Mouse (Mus musculus): ENCODE measurements around the gene Dram2.
"Not testable (repeated sequence)": the region's sequence is repeated elsewhere in the genome, so short reads cannot be mapped to it uniquely, and the experiment has no call there.

The Dram2 gene

DNA sequence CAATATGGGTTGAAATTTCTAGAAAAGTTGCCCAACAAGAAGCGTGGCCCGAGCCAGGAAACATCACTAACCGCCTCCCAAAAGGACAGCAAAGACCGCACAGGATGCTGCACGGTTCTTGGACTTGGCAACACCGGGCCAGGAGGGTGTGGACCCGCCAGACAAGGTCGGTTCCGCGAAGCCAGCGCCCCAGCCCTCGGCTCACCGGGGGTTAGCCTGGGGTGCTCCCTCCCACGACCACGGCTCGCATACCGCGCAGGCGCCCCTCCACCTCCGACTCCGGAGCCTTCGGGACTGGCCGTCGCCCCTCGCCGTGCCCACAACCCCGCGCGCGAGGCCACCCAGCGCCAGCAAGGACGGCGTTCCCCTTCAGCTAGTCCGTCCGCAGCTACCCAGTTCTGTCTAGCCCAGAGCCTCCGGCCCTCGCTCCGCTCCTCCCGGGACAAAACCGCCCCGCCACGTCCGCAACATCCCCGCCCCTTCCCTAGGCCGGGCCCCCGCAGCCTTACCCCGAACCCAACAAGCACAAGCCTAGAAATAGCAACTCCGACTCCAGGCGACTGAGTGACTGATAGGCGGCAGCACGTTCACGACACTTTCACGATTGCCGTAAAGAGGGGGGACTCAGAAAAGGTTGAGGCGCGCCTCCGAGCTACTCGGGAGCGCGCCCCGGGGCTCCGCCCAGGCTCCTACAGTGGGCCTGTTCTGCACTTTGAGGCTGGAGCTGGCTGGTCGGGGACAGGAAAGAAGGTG is at the start of gene Dram2, which contains the start of gene Cept1:
TSS of gene Dram2 (plus strand) at position 628 of the 753 bp plus-strand sequence.
TSS of gene Cept1 (minus strand) at position 632 of the 753 bp plus-strand sequence.
- DNase-seq = peak; percentile 87

DNA sequence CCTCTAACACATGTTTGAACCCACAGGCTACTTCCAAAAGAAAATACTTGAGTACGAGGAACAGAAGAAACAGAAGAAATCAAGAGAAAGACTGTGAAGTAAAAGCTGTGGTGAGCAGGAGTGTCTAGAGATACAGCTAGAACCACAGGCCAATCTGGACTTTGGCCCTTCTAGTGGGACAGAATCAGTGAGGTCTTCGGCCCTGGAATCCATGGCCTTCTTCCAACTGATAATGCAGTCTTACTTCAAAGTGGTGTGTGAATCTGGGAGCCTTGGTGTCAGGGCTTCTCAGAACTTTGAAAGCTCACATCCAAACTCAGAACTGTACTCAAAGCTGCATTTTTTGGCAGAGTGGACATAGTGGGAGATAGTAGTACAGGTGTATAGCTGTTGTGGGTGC is 47.1 kb upstream of the Dram2 start:
- DNase-seq = no peak

DNA sequence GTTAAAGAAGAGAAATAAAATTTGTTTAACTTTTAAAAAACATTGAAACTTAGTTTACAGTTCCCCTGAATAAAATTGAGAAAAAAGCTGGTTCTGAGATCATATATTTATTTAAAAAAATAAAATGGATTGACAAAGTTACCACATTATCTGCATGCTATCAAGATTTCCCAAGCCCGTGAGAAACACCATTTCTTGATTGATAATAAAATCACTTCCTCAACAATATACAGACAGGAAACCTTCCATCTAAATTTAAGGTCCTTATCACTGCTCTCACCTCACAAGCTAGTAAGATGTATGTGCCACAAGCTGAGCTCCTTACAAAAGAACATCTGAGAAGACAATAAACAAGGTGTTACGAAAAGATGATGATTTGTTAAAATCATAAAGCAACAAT is 44.7 kb upstream of the Dram2 start:
- DNase-seq = no peak

DNA sequence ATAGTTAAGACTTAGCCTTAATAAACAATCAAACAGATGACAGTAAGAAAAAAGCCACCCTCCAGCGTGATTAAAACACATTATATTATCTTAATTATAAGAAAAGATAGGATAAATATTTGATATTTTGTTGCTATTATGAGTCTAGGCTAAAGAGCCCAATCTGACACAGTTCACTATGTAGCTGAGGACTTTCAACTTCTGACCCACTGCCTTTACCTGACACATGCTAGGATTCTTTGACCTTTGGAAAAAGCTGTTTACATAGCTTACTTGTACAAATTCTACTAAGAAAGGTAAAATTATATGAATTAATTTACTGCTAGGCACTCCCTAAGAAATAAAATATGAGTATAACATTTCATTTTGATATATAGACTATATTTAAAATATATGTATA is 36.9 kb upstream of the Dram2 start:
- DNase-seq = no peak

DNA sequence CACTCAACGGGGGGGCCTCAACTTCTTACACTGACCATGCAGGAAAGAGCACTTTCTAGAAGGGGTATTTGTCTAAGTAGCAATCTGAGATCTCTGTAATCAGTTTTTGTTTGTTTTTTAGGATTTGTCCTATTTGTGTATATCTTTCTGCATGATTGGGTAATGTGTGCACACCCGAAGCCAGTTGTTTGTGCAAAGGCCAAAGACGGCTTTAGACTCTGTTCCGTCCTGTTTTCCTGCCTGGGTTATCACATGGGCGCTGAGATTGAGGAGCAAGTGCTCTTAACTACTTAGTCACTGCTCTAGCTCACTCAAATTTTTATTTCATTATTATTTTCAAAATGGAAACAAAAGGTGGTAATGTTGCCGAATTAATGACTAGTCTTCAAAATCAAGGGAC is 32.6 kb upstream of the Dram2 start:
- DNase-seq = no peak

DNA sequence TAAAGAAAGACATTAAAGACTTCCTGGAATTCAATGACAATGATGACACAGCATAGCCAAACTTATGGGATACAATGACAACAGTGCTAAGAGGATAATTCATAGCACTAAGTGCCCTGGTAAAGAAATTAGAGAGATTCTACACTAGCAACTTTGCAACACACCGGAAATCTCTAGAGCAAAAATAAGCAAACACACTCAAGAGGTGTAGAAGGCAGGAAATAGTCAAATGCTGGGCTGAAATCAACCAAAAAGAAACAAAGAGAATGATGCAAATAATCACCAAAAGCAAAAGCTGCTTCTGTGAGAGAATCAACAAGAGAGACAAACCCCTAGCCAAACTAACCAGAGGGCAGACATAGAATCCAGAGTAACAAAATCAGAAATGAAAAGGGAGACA is 24.9 kb upstream of the Dram2 start:
- DNase-seq = no peak

DNA sequence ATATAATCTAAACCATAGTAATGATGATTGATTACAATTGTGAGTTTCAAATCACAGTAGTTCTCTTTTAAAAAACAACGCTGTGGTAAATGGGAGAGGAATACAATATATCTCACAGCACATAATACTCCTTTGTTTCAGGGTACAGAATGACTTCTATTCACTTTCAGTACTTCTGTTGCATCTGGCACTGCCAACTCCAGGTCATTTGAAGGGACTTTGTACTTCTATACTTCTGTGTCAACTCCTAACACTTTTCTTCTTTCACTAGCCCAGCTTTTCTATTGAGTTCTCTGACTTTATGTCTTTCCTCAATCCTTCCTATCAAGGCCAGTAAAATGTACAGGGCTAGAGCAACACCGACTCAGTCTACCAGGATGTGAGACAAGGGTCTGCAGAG is 21.2 kb upstream of the Dram2 start:
- DNase-seq = no peak

DNA sequence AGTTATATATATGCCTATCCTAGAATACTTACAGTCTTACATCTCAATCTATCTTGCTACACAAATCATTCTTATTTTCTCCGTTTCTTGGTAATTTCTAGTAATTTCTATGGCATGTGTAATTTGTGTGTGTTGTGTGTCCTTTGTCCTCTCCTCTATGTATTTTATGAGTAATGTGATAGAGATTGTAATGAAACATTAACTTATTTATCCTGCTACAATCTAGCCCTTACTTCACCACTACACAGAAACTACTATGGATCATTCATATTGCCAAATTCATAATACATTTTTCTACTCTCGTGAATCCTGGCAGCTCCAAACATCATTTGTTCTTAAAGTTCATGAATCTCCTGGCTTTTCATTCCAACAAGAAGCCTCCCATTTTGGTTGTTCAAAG is 19.6 kb upstream of the Dram2 start:
- no peak for DNase-seq

DNA sequence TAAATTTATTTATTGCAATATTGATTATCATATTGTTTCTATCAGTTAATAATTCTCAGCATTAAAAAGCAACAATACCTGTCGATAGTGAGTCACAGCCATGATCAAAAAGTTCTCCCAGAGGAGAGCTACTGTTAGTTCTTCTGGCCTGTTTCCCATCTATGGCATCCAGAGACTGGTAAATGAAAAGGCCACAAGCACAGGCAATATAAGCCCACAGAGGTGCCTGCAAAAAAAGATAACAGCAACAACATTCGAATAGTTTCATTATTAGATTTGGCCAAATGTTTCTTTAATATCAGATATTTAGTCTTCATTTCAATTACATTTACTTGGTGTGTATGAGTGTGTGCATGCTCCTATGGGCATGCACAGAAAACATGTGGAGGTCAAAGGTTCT is 14.3 kb upstream of the Dram2 start:
- DNase-seq = no peak

DNA sequence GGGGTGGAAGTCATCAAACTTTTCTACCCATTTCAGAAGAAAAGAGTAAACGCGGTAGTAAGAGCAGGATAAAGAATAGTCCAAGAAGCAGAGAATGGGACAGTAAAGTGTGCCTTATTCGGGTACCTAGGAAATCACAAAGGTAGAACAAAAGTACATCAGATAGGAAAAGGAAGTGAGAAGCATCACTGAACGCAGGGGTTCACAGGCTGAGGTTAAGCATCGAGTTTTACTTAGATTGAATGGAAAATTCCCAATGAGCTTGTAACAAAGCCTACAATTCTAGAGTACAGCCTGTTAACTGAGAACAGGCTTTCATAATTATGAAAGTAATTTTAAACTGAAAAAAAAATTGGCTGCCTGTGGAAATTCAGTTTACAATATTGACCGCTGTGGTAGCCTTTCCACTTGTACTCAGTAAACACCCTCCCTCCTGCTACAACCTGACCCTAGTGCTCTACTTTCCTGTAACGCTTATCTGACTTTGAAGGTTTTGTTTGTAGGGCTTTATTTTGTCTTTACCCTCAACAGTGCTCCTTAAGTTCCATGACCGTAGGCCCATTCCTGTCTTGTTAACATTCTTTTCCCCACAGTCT is 2.8 kb upstream of the Dram2 start:
- no peak for DNase-seq

DNA sequence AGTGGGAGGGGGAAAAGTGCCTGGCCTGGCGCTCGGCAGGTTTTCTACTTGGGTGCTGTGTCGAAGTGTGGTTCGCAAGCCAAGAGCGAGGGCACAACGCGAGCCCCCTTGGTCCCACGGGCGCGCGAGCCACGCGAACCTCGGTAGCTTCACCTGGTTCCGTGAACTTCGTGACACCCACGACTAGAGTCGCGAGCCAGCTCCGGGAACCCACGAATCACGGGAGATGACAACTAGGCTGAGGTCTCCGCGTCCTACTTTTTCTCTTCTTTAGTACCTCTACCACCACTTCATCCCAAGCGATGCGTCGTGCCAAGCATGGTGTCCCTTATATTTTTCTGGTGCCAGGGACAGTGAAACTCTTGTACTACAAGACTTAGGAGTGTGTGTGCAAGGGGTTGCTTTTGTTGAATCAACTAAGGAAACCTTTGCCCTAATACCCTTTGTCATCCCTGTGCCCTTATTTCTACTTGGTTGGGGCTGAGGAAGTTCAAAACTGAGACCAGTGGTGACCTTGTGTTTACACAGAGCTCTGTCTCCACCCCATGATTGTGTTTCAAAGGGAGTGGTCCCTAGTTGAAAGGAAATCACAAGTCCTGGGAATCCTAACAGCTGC is 434 bp downstream of the Dram2 start:
- no peak for DNase-seq

DNA sequence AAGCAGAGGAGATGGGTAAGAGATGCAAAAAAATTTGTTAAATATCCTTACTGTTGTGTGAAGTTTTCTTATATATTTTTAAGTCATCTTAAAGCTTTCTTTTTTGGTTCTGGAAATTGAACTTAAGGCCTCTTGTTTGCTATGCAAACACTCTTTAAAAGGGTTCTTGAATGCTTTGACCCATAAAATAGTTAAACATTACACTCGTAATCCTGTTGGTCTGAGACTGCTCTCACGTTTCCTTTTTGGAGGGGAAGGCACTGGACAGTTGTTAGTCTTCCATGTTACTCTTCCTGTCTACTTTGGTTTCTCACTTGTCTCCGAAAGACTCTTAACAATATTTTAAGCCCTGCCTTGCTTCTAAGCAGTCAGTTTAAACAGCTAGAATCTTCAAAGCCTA is 1.4 kb downstream of the Dram2 start:
- DNase-seq = no peak

DNA sequence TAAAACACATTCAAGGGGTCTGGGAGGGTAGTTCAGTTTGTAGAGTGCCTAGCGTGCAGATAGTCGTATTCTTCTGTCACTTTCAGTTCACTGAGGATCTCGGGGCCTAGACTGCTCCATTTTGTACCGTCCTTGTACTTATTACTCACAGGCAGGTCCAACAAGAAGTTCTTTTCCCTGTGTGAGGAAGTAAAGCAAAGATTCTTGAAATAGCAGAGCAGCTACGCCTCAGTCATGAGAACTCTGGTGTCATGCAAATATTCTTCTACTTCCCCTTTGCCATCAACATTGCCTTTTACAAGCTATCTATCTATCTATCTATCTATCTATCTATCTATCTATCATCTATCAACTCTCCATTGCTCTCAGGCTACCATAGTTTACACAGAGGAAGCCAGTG is 5.8 kb downstream of the Dram2 start:
- no peak for DNase-seq

DNA sequence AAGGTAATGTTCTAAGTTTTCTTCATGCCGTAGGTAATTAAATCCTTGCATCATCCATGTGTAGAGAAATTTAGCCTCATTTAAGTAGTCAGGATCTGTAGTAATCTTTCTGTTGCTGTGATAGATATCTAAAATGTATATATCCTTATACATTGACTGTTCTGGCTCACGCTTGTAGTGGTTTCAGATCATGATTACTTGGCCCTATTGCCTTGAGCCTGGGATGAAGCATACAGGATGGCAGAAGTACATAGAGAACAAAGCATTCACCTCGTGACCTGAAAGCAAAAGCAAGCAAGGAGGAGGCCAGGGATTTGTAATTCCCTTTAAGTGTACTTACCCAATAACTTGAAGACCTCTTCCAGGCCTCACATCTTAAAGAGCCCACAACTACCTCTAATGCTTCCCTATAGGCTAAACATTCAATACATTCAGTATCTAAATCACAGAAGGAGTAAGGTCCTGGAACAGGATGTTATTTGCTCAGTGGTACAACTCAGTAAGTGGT is 8.2 kb downstream of the Dram2 start:
- DNase-seq = no peak

DNA sequence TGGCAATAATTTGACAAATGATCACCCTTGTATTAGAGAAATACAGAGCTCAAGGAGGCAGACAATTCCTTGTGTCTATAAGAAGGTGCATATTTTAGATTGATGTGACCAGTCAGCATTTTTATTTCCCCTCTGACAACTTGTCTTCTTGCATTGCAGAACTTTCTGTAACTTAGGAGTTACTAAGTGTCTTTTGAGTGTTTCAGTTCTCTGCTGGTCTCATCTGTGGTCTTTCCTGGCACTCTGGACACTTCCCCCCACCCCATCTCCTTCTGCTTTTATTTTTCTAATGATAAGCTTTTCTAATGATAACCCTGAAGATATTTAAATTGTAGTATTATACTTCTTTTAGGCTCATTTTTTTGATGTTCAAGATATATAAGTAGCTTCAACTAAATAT is 10.7 kb downstream of the Dram2 start:
- DNase-seq = no peak

DNA sequence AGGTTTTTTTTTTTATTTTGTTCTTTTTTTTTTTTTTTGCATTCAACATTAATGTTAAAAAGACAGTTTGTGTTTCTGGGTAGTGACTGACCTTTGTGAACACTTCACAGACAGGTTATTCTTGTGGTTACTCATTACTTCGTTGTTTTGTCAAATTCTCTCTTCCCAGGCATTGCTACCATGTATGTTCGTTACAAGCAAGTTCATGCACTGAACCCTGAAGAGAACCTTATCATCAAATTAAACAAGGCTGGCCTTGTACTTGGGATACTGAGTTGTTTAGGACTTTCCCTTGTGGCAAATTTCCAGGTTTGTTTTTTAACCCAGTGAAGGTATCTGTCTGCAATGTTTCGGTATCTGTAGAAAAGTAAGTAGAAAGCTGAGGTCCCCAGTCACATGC is 18.3 kb downstream of the Dram2 start:
- DNase-seq = no peak

DNA sequence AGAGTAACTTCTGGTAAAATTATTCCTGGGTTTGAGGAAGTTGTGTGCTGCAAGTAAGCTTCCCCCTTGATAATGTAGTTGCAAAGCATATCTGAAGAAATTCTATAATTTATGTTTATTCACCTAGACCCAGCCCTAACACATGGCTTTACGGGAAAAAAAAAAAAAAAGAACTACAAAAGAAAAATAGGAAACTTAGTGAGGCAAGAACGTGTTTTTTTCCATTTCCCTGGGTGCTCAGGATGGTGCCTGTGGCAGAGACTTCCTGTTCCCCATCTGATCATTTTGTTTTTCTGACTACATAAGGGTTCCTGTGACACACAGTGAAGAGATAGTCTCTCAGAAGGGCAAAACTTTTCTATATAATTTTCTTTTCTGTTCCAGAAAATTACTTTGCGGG is 25.6 kb downstream of the Dram2 start:
- DNase-seq = no peak

DNA sequence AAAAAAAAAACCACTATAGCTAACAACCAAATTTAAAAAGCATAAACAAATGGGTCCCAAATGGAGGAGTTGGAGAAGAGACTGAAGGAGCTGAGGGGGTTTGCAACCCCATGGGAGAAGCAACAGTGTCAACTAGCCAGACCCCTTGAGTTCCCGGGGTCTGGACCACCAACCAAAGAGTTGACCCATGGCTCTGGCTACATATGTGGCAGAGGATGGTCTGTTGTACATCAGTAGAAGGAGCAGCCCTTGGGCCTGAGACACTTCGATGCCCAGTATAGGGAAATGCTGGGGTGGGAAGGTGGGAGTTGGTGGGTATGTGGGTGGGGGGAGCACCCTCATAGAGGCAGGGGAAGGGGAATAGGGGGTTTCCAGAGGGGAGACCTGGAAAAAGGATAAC is 31.7 kb downstream of the Dram2 start:
- DNase-seq = no peak

DNA sequence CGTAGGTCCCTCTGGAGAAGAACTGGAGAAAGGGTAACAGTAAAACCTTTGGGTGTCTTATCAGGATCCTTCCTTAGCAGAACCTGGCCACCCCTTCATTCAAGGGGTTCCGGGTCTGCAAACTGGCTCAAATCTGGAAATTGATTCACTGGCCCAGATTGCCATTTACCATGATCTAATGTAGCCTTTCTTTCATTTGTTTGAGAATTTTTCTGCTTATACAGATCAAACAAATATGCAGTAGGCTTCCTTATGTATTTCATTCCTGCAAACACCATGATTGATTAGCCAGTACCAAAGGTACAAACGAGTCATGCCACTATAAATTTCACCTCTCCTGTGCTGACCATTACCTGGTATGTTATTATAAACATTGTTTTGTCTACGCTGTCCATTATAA is 46.0 kb downstream of the Dram2 start:
- DNase-seq = not testable (repeated sequence)

DNA sequence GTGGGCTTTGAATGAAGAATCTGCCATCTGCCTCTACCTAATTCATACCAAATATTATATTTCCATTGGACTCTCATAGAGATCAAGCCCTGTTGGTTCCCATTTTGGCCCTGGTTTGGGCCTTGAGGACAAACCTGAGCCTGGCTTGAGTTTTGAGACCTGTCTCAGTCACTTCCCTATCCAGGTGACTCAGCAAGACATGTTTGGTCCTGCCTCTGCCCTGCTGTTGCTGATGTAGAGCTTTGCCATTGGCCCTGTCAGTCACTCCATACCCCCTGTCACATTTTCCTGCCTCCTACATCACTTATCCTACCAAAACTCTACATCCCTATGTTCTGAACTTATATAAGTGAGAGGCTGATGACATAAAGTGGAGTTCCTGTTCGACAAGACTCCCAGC is 70.5 kb downstream of the Dram2 start:
- DNase-seq = no peak
